Mouse (Mus musculus) kidney, adult 2 months (tissue): ENCODE results near the gene Dner. TPM values are rescaled to one million over a fixed set of nuclear protein-coding genes. Genes with fewer than 3 reads are reported as not detected.

ENCODE experiments used
- DNase-seq: peaks from one replicate; pipeline ENCODE4 v3.0.0; 2021
- H3K27ac ChIP-seq: fragments of 200-500 bp; 2 replicates; pipeline ENCODE4 v1.5.1; 2012; ENCODE audit warnings: low read depth, low read length, control low read depth, inconsistent platforms; ENCODE audit not compliant: insufficient read depth
- H3K27me3 ChIP-seq: fragments of 200-500 bp; replicated peaks from 2 replicates; pipeline ENCODE4 v1.6.1; 2012; ENCODE audit warnings: mild to moderate bottlenecking, moderate library complexity, low read length, inconsistent platforms; ENCODE audit not compliant: control insufficient read depth, insufficient read depth
- H3K36me3 ChIP-seq: fragments of 200-500 bp; 2 replicates; pipeline ENCODE4 v1.6.1; 2012; ENCODE audit warnings: mild to moderate bottlenecking, moderate library complexity, low read length, inconsistent platforms; ENCODE audit not compliant: control insufficient read depth, insufficient read depth
- H3K4me1 ChIP-seq: fragments of 200-500 bp; 2 replicates; pipeline ENCODE4 v1.6.1; 2011; ENCODE audit warnings: low read length; ENCODE audit not compliant: control insufficient read depth, insufficient read depth
- H3K4me3 ChIP-seq: fragments of 200-500 bp; 2 replicates; pipeline ENCODE4 v1.5.1; 2011; ENCODE audit warnings: mild to moderate bottlenecking, low read depth, low read length, control low read depth; ENCODE audit not compliant: insufficient read depth
- CTCF ChIP-seq: fragments of 200-500 bp; conservative IDR thresholded peaks from 2 replicates; pipeline ENCODE4 v1.5.1; 2011; ENCODE audit warnings: low read depth, mild to moderate bottlenecking, control low read depth, low read length, moderate library complexity, mixed read lengths; ENCODE audit not compliant: insufficient read depth, insufficient read length
- POLR2A ChIP-seq: fragments of 200-500 bp; IDR thresholded peaks from one replicate; pipeline ENCODE4 v1.6.1; 2011; ENCODE audit warnings: low read depth, low read length, control low read depth
- WGBS: fragments of 180-500 bp; shearing (Covaris S2); methylation state at CpG from one replicate; pipeline ENCODE4 v1.1.7; 2018; 5-methylcytosine and 5-hydroxymethylcytosine counted together
- polyA plus RNA-seq: library from polyadenylated mRNA; depleted of rRNA; stranded (reverse); fragments of >200 nt; gene quantifications from 2 replicates; pipeline ENCODE4 v1.2.3, GENCODE M21; 2012

Gene Dner
- polyA plus RNA-seq, 1 experiment, result 0.66 TPM

DNA sequence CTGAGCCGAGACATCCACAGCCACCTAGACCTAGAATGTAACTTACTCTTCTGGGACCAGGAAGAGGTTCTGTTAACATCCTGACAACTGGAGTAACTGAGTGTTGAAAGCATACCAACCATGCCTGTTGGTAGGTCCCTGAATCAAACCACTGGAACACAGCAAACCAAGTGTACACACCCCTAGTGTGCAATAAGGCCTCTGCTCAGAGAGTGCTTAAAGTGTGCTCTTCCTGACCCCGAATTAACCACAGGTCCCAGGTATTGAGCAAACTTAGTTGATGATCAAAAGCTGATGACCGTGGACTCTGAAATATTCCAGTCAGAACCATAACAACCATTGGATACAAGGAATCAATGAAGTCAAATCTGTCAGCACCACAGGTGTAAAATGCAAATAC, 26.4 kb upstream of the Dner start:
- Histone ChIP-seq H3K4me3 (no peak overlapping the region), H3K4me1 (no peaks in the 10 kb centered on the region), H3K27me3 (no peaks in the 10 kb centered on the region), H3K36me3 (peaks cover 11% of the 10 kb centered on the region), H3K27ac (no peak overlapping the region)
- 96% methylated on average over 3 of the region's 3 CpGs for WGBS
- TF ChIP-seq CTCF, result no peak
- no peak for TF ChIP-seq POLR2A
- DNase-seq, result no peak

DNA sequence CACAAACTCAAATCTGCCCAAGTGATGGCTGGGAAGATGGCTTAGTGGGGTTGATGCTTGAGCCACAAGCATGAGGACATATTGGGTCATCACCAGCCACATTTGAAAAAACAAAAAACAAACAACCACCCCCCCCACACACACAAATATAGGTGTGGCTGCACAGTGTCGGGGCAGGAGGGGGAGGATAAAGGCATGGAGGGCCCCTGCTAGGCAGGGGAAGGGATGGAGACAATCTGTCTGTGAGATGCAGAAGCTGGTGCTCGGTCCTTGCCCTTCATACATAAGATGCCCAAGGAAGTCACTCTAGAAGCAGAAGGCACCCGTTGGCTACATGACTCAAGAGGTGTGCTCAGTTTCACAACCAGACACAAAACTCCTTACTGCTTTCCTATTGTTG, 25.9 kb upstream of the Dner start:
- Histone ChIP-seq H3K4me1 (no peaks in the 10 kb centered on the region), H3K36me3 (peaks cover 11% of the 10 kb centered on the region), H3K4me3 (no peak overlapping the region), H3K27me3 (no peaks in the 10 kb centered on the region), H3K27ac (no peak overlapping the region)
- TF ChIP-seq POLR2A, result no peak
- WGBS, result 88% methylated on average over 3 of the region's 3 CpGs
- no peak for DNase-seq

DNA sequence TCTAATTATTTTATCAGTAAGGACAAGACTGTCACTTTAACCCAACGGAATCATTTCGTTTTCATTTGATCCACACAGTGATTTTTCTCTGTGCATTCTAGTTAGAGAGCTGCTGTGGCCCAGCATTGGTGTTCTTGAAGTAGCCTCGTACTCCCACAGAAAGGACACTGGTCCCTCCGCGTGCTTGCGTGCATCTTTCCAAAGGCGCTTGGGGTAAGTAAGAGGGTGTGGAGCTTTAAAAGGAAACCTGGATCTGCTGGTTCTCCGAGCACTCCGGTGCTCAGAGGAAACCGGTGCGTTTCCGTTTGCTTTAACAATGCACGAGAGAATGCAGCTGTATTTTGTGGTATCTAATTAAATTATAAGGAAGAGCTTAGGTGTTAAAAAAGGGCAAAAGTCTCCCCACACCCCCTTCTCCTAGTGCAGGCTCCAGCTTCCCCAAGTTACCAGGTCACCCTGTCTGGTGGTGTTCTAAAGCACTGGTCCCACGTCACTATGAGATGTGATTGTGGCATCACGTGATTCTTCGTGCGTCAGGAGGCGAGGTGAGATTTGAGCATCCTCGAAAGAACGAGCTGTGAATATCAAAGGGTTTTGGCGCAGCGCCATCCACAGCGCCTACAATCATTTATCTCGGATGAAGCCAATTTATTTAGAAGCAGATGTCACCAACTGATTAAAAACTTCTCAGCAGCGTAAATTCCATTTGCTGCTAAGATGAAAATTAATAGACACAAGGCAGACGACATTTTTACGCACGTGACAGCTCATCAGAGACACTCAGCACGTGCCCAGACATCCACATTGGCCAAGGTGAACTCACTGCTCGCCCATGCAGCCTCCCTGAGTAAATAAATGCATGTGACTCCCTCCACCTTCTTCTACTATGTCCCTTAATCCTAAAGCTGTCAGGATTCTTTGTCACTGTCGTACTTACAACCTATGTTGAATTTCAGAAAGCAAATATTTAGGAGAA, 14.1 kb upstream of the Dner start:
- H3K4me3 ChIP-seq, result no peak overlapping the region
- WGBS, result 13% methylated on average over 31 of the region's 31 CpGs
- H3K27ac ChIP-seq, result no peak overlapping the region
- H3K4me1 ChIP-seq, result no peaks in the 10 kb centered on the region
- no peaks in the 10 kb centered on the region for H3K27me3 ChIP-seq
- DNase-seq, result no peak
- H3K36me3 ChIP-seq, result no peaks in the 10 kb centered on the region
- TF ChIP-seq POLR2A, result no peak
- no peak for TF ChIP-seq CTCF

GRCm38 (mm10) chr1:84709406-84709805, 13.4 kb upstream of the Dner start:
- H3K27me3 ChIP-seq, result no peaks in the 10 kb centered on the region
- no peak for DNase-seq
- H3K27ac ChIP-seq, result no peak overlapping the region
- H3K36me3 ChIP-seq, result no peaks in the 10 kb centered on the region
- no peaks in the 10 kb centered on the region for H3K4me1 ChIP-seq
- no peak overlapping the region for H3K4me3 ChIP-seq
- 32% methylated on average over 5 of the region's 5 CpGs for WGBS
- TF ChIP-seq POLR2A, result no peak
- TF ChIP-seq CTCF, result no peak

- Histone ChIP-seq H3K4me1 (no peaks in the 10 kb centered on the region), H3K27me3 (no peaks in the 10 kb centered on the region; the same call in 1 of the 2 replicates), H3K27ac (no peak overlapping the region), H3K4me3 (no peak overlapping the region), H3K36me3 (no peaks in the 10 kb centered on the region)
- DNase-seq, result no peak
- 95% methylated on average over 6 of the region's 6 CpGs for WGBS
- TF ChIP-seq POLR2A, result no peak
- TF ChIP-seq CTCF, result no peak
These were observed 4.2 kb upstream of the Dner start for GRCm38 (mm10) chr1:84700254-84700653.

GRCm38 (mm10) chr1:84697136-84697535, 1.1 kb upstream of the Dner start:
- H3K27me3 ChIP-seq, result no peaks in the 10 kb centered on the region; the same call in 1 of the 2 replicates
- H3K4me3 ChIP-seq, result no peak overlapping the region
- peak; percentile 18 for DNase-seq
- WGBS, result 1% methylated on average over 2 of the region's 2 CpGs
- H3K36me3 ChIP-seq, result no peaks in the 10 kb centered on the region
- no peaks in the 10 kb centered on the region for H3K4me1 ChIP-seq
- TF ChIP-seq POLR2A (no peak), CTCF (peak; percentile 48)
- no peak overlapping the region for H3K27ac ChIP-seq

DNA sequence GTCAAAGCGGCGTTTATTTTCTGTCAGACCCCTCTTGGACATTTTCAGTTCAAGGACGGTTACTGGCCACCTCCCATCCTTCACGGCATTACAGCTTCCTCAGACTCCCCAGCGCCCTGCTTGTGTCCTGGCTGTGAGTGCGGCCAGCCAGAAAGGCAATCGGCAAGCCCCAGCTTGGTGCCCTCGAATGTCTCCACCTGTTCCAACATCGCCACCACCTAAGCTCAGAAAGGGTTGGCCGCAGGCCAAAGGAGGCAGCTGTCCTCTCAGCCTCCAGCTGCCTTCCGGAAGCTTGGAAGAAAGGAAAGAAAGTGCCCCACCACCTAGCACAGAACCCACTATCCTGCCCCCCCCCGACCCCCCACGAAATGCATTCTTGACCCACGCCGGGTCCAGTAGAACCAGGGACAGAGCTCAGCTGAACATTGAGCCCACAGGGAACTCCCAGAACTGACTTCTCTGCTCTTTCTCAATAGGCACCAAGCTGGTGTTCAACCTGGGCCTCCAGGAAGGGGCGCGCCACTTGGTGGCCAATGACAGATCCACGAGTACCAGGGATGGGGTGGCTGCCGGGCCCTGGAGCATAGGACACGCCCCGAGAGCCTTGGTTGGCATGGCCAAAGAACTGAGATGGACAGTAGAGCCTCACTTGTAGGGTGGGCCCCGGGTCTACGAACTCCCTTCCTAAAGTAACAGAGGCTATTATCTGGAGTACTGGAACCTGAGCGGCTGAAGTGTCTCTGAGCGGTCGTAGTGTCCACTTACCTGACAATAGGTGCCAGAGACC, 1.1 kb downstream of the Dner start:
- H3K27ac ChIP-seq, result no peak overlapping the region
- H3K4me3 ChIP-seq, result no peak overlapping the region
- DNase-seq, result no peak
- no peaks in the 10 kb centered on the region for H3K36me3 ChIP-seq
- no peaks in the 10 kb centered on the region; the same call in 1 of the 2 replicates for H3K27me3 ChIP-seq
- TF ChIP-seq CTCF, result no peak
- no peak for TF ChIP-seq POLR2A
- no peaks in the 10 kb centered on the region for H3K4me1 ChIP-seq
- WGBS, result 9% methylated on average over 26 of the region's 26 CpGs
